Mouse (Mus musculus) spleen, postnatal 36 days (tissue): ENCODE data around the gene Rfx4.
A peak's percentile ranks its signal among the peaks of the same experiment; 100 is the strongest.

Source experiments
- DNase-seq, 2 experiments: peaks; one replicate each; pipeline ENCODE4 v3.0.0; 2022; ENCODE audit warnings: low spot score in 2 of 2, mixed read lengths in 1 of 2

Rfx4 gene

GRCm38 (mm10) chr10:84867577-84867976 lies 111.7 kb downstream of the Rfx4 start:
- no peak for DNase-seq

- no peak for DNase-seq
Measured at GRCm38 (mm10) chr10:84871285-84871684, 115.4 kb downstream of the Rfx4 start.

- no peak for DNase-seq
Measured at GRCm38 (mm10) chr10:84871921-84872320, 116.1 kb downstream of the Rfx4 start.

GRCm38 (mm10) chr10:84879823-84880571 lies 124.1 kb downstream of the Rfx4 start:
- DNase-seq, result no peak

- DNase-seq, result no peak
Measured at GRCm38 (mm10) chr10:84882528-84882927, 126.7 kb downstream of the Rfx4 start.

GRCm38 (mm10) chr10:84885341-84885884 lies 129.6 kb downstream of the Rfx4 start:
- no peak for DNase-seq

GRCm38 (mm10) chr10:84886221-84886627 lies 130.4 kb downstream of the Rfx4 start:
- no peak for DNase-seq

- DNase-seq, result no peak
Measured at GRCm38 (mm10) chr10:84886785-84887184, 130.9 kb downstream of the Rfx4 start.

- DNase-seq, result no peak
Measured at GRCm38 (mm10) chr10:84889096-84889846, 133.4 kb downstream of the Rfx4 start.

GRCm38 (mm10) chr10:84895810-84896358 lies 140.0 kb downstream of the Rfx4 start:
- DNase-seq, result no peak

GRCm38 (mm10) chr10:84896941-84897930 lies 141.4 kb downstream of the Rfx4 start:
- DNase-seq, result peak; percentile 28 to 32

- DNase-seq, result no peak
Measured at GRCm38 (mm10) chr10:84898144-84898979, 142.5 kb downstream of the Rfx4 start.

- DNase-seq, result no peak
Measured at GRCm38 (mm10) chr10:84901676-84902075, 145.8 kb downstream of the Rfx4 start.

- no peak for DNase-seq
Measured at GRCm38 (mm10) chr10:84902213-84902612, 146.4 kb downstream of the Rfx4 start.

- DNase-seq, result no peak
Measured at GRCm38 (mm10) chr10:84903307-84903706, 147.4 kb downstream of the Rfx4 start.

- DNase-seq, result peak in 1 of 2 experiments; percentile 7
Measured at GRCm38 (mm10) chr10:84903742-84904141, 147.9 kb downstream of the Rfx4 start.

GRCm38 (mm10) chr10:84906895-84907294 lies 151.0 kb downstream of the Rfx4 start:
- no peak for DNase-seq

GRCm38 (mm10) chr10:84908006-84908405 lies 152.1 kb downstream of the Rfx4 start:
- no peak for DNase-seq

GRCm38 (mm10) chr10:84908471-84908870 lies 152.6 kb downstream of the Rfx4 start:
- no peak for DNase-seq
